Mouse (Mus musculus): ENCODE data around the gene Prss46. TPM values are rescaled to one million over a fixed set of nuclear protein-coding genes. Genes with fewer than 3 reads are reported as not detected.
A peak's percentile ranks its signal among the peaks of the same experiment; 100 is the strongest.

Prss46 gene
- polyA plus RNA-seq, 1 experiment from 2014 or later, result not detected

GRCm38 (mm10) chr9:110834411-110834810, 9.9 kb upstream of the Prss46 start, which contains the start of gene Prss45:
Gene Prss45 (plus strand): TSS chr9:110834588.
- no peaks in the 10 kb centered on the region for H3K36me3 ChIP-seq (replicated peaks)
- 82% methylated on average over 19 of the region's 19 CpGs for WGBS
- no peaks in the 10 kb centered on the region for H3K27me3 ChIP-seq (ENCODE audit: poor library complexity, severe bottlenecking)
- peaks cover 11% of the 10 kb centered on the region for H3K4me1 ChIP-seq
- no peak within 1 kb of the TSS for H3K27ac ChIP-seq
- no peak within 1 kb of the TSS for H3K4me3 ChIP-seq
- DNase-seq (ENCODE audit: extremely low spot score, low spot score), result no peak
- no peaks in the 10 kb centered on the region for H3K9me3 ChIP-seq

DNA sequence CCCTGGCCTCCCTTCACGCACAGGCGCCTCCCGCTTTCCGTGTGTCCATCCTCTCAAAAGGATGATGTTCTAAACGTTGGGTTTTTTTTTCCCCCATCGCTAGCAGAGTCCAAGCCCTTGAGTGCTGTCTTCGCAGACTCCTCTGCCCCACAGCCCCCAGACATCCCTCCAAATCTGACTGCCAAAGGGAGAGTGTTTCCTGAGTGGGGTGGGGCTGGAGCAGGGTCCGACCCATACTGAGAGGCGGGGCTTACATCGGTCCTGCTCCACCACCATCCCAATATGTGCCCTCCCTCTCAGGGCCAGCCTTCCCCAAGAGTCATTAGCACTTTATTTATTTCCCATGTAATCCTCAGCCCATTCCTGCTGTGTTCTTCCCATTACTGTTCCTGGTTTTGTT, 9.3 kb upstream of the Prss46 start:
- WGBS, result 36% methylated on average over 10 of the region's 10 CpGs
- H3K4me3 ChIP-seq, result no peak overlapping the region

GRCm38 (mm10) chr9:110836112-110836511, 8.2 kb upstream of the Prss46 start:
- Histone ChIP-seq H3K4me3 (no peak overlapping the region), H3K36me3 (replicated peaks) (no peaks in the 10 kb centered on the region), H3K9me3 (no peaks in the 10 kb centered on the region), H3K4me1 (peaks cover 11% of the 10 kb centered on the region), H3K27ac (no peak overlapping the region), H3K27me3 (ENCODE audit: poor library complexity, severe bottlenecking) (no peaks in the 10 kb centered on the region)
- no peak for DNase-seq (ENCODE audit: extremely low spot score, low spot score)
- 60% methylated on average over 2 of the region's 2 CpGs for WGBS

More for the DNA sequence above, 9.3 kb upstream of the Prss46 start:
- Histone ChIP-seq H3K27ac (no peak overlapping the region), H3K27me3 (ENCODE audit: poor library complexity, severe bottlenecking) (no peaks in the 10 kb centered on the region), H3K9me3 (no peaks in the 10 kb centered on the region), H3K4me1 (peaks cover 11% of the 10 kb centered on the region), H3K36me3 (replicated peaks) (no peaks in the 10 kb centered on the region)
- no peak for DNase-seq (ENCODE audit: extremely low spot score, low spot score)

DNA sequence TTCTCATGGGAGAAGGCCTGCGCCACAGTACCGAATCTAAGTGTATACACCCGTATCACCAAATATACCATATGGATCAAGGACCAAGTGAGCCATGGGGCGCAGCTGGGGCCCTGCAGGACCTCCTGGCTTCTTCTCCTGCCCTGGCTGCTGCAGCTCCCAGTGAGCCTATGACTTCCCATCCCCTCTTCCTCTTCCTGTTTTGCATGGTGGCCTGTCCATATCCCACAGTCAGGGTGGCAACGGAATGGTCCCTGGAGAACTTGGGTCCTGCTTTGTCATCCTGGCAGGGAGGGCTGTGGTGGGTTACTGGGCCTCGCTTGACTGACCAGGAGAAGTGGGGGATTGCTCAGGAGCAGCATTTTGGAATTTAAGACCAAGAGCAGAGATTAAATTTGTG, 3.4 kb upstream of the Prss46 start:
- 86% methylated on average over 6 of the region's 6 CpGs for WGBS

DNA sequence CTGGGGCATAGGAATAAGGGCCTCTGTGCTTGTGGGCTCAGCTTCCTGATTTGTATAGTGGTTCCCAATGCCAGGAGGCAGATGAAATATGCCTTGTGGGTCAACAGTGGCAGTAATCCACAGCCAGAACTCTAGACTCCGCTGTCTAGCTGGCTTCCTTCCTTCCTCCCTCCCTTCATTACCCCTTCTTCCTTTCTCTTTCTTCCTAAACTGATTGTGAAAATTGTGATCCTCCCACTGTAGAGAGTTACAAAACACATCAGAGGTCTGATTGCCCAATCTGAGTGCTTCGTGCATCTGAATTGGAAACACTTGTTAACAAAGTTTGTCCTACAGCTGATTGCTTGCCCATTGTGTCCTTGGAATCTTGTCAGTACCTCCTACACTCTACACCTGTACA, 2.9 kb upstream of the Prss46 start:
- H3K4me1 ChIP-seq, result no peaks in the 10 kb centered on the region; the same call in 1 of the 2 replicates
- WGBS, result 88% methylated on average over 2 of the region's 2 CpGs
- no peaks in the 10 kb centered on the region for H3K9me3 ChIP-seq
- no peak for DNase-seq (ENCODE audit: extremely low spot score, low spot score)
- no peaks in the 10 kb centered on the region for H3K27me3 ChIP-seq (ENCODE audit: poor library complexity, severe bottlenecking)
- no peak overlapping the region for H3K27ac ChIP-seq
- H3K36me3 ChIP-seq (replicated peaks), result no peaks in the 10 kb centered on the region
- no peak overlapping the region for H3K4me3 ChIP-seq

More for the DNA sequence above, 3.4 kb upstream of the Prss46 start:
- H3K4me1 ChIP-seq, result peaks cover 5% of the 10 kb centered on the region; the same call in 1 of the 2 replicates
- no peak for DNase-seq (ENCODE audit: extremely low spot score, low spot score)
- no peak overlapping the region for H3K27ac ChIP-seq
- no peaks in the 10 kb centered on the region for H3K36me3 ChIP-seq (replicated peaks)
- H3K27me3 ChIP-seq (ENCODE audit: poor library complexity, severe bottlenecking), result no peaks in the 10 kb centered on the region
- no peak overlapping the region for H3K4me3 ChIP-seq
- H3K9me3 ChIP-seq, result no peaks in the 10 kb centered on the region

GRCm38 (mm10) chr9:110849162-110849561, 4.9 kb downstream of the Prss46 start:
- DNase-seq (ENCODE audit: extremely low spot score, low spot score), result no peak
- Histone ChIP-seq H3K4me3 (no peak overlapping the region), H3K9me3 (no peaks in the 10 kb centered on the region), H3K27ac (no peak overlapping the region), H3K4me1 (no peaks in the 10 kb centered on the region), H3K27me3 (ENCODE audit: poor library complexity, severe bottlenecking) (no peaks in the 10 kb centered on the region), H3K36me3 (replicated peaks) (no peaks in the 10 kb centered on the region)
- WGBS, result 86% methylated on average over 7 of the region's 7 CpGs

DNA sequence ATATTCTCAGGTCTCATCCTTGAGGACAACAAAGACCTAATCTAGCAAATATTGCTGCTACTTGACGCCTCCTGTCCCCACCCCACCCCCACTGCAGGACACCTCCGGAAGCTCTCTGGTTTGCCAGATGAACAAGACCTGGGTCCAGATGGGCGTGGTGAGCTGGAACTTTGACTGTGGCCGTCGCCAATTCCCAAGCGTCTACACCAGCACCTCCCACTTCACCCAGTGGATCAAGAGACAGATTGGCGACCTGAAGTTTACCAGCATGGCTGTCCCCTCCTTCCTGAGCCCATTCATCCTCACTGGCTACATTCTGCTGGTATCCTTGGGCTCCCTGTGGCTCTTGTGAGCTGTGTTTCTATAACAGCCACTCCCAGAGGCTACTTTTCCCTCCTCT, 11.6 kb downstream of the Prss46 start:
- H3K27ac ChIP-seq, result no peak overlapping the region
- no peak for DNase-seq (ENCODE audit: extremely low spot score, low spot score)
- H3K36me3 ChIP-seq (replicated peaks), result no peaks in the 10 kb centered on the region
- WGBS, result 80% methylated on average over 7 of the region's 7 CpGs
- no peaks in the 10 kb centered on the region for H3K9me3 ChIP-seq
- no peak overlapping the region for H3K4me3 ChIP-seq
- peaks cover 43% of the 10 kb centered on the region for H3K27me3 ChIP-seq (ENCODE audit: poor library complexity, severe bottlenecking)
- H3K4me1 ChIP-seq, result peaks cover 13% of the 10 kb centered on the region

GRCm38 (mm10) chr9:110856920-110857319, 12.6 kb downstream of the Prss46 start:
- Histone ChIP-seq H3K36me3 (replicated peaks) (no peaks in the 10 kb centered on the region), H3K4me1 (peaks cover 13% of the 10 kb centered on the region), H3K4me3 (no peak overlapping the region), H3K27ac (no peak overlapping the region), H3K27me3 (ENCODE audit: poor library complexity, severe bottlenecking) (peaks cover 43% of the 10 kb centered on the region), H3K9me3 (no peaks in the 10 kb centered on the region)
- no peak for DNase-seq (ENCODE audit: extremely low spot score, low spot score)
- WGBS, result 73% methylated on average over 4 of the region's 4 CpGs

GRCm38 (mm10) chr9:110857781-110858472, 13.6 kb downstream of the Prss46 start, which contains the start of gene Prss50:
Gene Prss50 (plus strand): TSS chr9:110857967.
- H3K27me3 ChIP-seq (ENCODE audit: poor library complexity, severe bottlenecking), result peaks cover 43% of the 10 kb centered on the region
- DNase-seq (ENCODE audit: extremely low spot score, low spot score), result peak; percentile 31
- H3K9me3 ChIP-seq, result no peaks in the 10 kb centered on the region
- 8% methylated on average over 46 of the region's 50 CpGs for WGBS
- peaks cover 13% of the 10 kb centered on the region for H3K4me1 ChIP-seq
- H3K36me3 ChIP-seq (replicated peaks), result no peaks in the 10 kb centered on the region
- peak within 1 kb of the TSS; percentile 54 for H3K4me3 ChIP-seq
- H3K27ac ChIP-seq, result peak within 1 kb of the TSS; percentile 44

DNA sequence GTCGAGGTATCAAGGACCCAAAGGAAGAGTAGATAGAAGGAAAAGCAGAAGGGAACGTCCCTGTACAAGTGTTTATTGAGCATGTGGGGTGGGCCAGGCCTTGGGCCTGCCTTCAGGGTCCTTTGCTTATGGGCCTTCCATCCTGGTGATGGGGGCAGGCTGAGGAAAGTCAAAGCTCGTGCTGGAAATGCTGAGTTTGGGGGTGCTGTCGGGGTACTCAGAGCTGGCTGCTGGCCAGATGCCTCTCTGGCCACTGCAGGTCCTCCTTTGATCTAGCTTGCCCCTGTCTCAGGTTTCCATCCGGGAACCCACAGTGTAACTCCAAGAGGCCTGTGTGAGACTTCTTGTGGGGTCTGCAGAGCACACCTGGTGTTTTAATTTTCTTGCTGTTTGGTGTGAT, 14.2 kb downstream of the Prss46 start:
- Histone ChIP-seq H3K9me3 (no peaks in the 10 kb centered on the region), H3K27me3 (ENCODE audit: poor library complexity, severe bottlenecking) (peaks cover 43% of the 10 kb centered on the region), H3K27ac (no peak overlapping the region), H3K36me3 (replicated peaks) (no peaks in the 10 kb centered on the region), H3K4me3 (no peak overlapping the region), H3K4me1 (peaks cover 13% of the 10 kb centered on the region)
- DNase-seq (ENCODE audit: extremely low spot score, low spot score), result no peak
- 53% methylated on average over 5 of the region's 5 CpGs for WGBS

- no peak overlapping the region for H3K27ac ChIP-seq
- H3K36me3 ChIP-seq (replicated peaks), result no peaks in the 10 kb centered on the region
- WGBS, result 94% methylated on average over 5 of the region's 5 CpGs
- no peak overlapping the region for H3K4me3 ChIP-seq
- H3K27me3 ChIP-seq (ENCODE audit: poor library complexity, severe bottlenecking), result peaks cover 43% of the 10 kb centered on the region
- no peaks in the 10 kb centered on the region for H3K9me3 ChIP-seq
- peaks cover 13% of the 10 kb centered on the region for H3K4me1 ChIP-seq
- DNase-seq (ENCODE audit: extremely low spot score, low spot score), result no peak
Measured at GRCm38 (mm10) chr9:110858967-110859596, 14.8 kb downstream of the Prss46 start.

GRCm38 (mm10) chr9:110871030-110871429, 26.7 kb downstream of the Prss46 start:
- 22% methylated on average over 7 of the region's 7 CpGs for WGBS

More at GRCm38 (mm10) chr9:110871030-110871429, 26.7 kb downstream of the Prss46 start:
- Histone ChIP-seq H3K27me3 (ENCODE audit: poor library complexity, severe bottlenecking) (peaks cover 52% of the 10 kb centered on the region), H3K4me1 (peaks cover 23% of the 10 kb centered on the region), H3K27ac (no peak overlapping the region), H3K9me3 (no peaks in the 10 kb centered on the region), H3K4me3 (no peak overlapping the region), H3K36me3 (replicated peaks) (no peaks in the 10 kb centered on the region)
- peak; percentile 47 for DNase-seq (ENCODE audit: extremely low spot score, low spot score)
